Mouse (Mus musculus): ENCODE results near the gene Agt. TPM values are rescaled to one million over a fixed set of nuclear protein-coding genes. Genes with fewer than 3 reads are reported as not detected.

Agt gene
- total RNA-seq, 2 experiments from 2014 or later: not detected

- no peak for ATAC-seq (replicated peaks; ENCODE audit: poor library complexity, severe bottlenecking)
These were observed 13.3 kb downstream of the Agt start for GRCm38 (mm10) chr8:124556164-124556563.

GRCm38 (mm10) chr8:124555113-124555750 is 14.3 kb downstream of the Agt start:
- no peak for ATAC-seq (replicated peaks; ENCODE audit: poor library complexity, severe bottlenecking)

- no peak for ATAC-seq (replicated peaks; ENCODE audit: poor library complexity, severe bottlenecking)
These were observed 18.4 kb downstream of the Agt start for GRCm38 (mm10) chr8:124551011-124551661.

GRCm38 (mm10) chr8:124548187-124548586 is 21.3 kb downstream of the Agt start:
- no peak for ATAC-seq (replicated peaks; ENCODE audit: poor library complexity, severe bottlenecking)

GRCm38 (mm10) chr8:124547269-124547668 is 22.2 kb downstream of the Agt start:
- ATAC-seq (replicated peaks; ENCODE audit: poor library complexity, severe bottlenecking): no peak

- no peak for ATAC-seq (replicated peaks; ENCODE audit: poor library complexity, severe bottlenecking)
These were observed 22.7 kb downstream of the Agt start for GRCm38 (mm10) chr8:124546815-124547214.

GRCm38 (mm10) chr8:124546371-124546770 is 23.1 kb downstream of the Agt start:
- no peak for ATAC-seq (replicated peaks; ENCODE audit: poor library complexity, severe bottlenecking)

- no peak for ATAC-seq (replicated peaks; ENCODE audit: poor library complexity, severe bottlenecking)
These were observed 26.2 kb downstream of the Agt start for GRCm38 (mm10) chr8:124543272-124543671.

GRCm38 (mm10) chr8:124542001-124542400 is 27.5 kb downstream of the Agt start:
- ATAC-seq (replicated peaks; ENCODE audit: poor library complexity, severe bottlenecking): no peak

- ATAC-seq (replicated peaks; ENCODE audit: poor library complexity, severe bottlenecking): no peak
These were observed 28.6 kb downstream of the Agt start for GRCm38 (mm10) chr8:124540906-124541305.

GRCm38 (mm10) chr8:124535451-124535850 is 34.1 kb downstream of the Agt start:
- no peak for ATAC-seq (replicated peaks; ENCODE audit: poor library complexity, severe bottlenecking)

GRCm38 (mm10) chr8:124532626-124533025 is 36.9 kb downstream of the Agt start:
- no peak for ATAC-seq (replicated peaks; ENCODE audit: poor library complexity, severe bottlenecking)

- ATAC-seq (replicated peaks; ENCODE audit: poor library complexity, severe bottlenecking): no peak
These were observed 38.5 kb downstream of the Agt start for GRCm38 (mm10) chr8:124530996-124531395.

- ATAC-seq (replicated peaks; ENCODE audit: poor library complexity, severe bottlenecking): no peak
These were observed 39.0 kb downstream of the Agt start for GRCm38 (mm10) chr8:124530556-124530955.

- no peak for ATAC-seq (replicated peaks; ENCODE audit: poor library complexity, severe bottlenecking)
These were observed 39.4 kb downstream of the Agt start for GRCm38 (mm10) chr8:124530076-124530475.

- ATAC-seq (replicated peaks; ENCODE audit: poor library complexity, severe bottlenecking): no peak
These were observed 43.2 kb downstream of the Agt start for GRCm38 (mm10) chr8:124526261-124526660.

GRCm38 (mm10) chr8:124521946-124522345 is 47.6 kb downstream of the Agt start:
- no peak for ATAC-seq (replicated peaks; ENCODE audit: poor library complexity, severe bottlenecking)

- ATAC-seq (replicated peaks; ENCODE audit: poor library complexity, severe bottlenecking): peak; percentile 99
These were observed 49.0 kb downstream of the Agt start, which contains the start of gene Cog2 for GRCm38 (mm10) chr8:124520249-124521080. Gene Cog2, plus strand, starts transcription at chr8:124520767.

- ATAC-seq (replicated peaks; ENCODE audit: poor library complexity, severe bottlenecking): 0 out of 2 replicates have a peak, but pooled peaks have one; percentile 6
These were observed 52.4 kb downstream of the Agt start for GRCm38 (mm10) chr8:124517142-124517541.

- ATAC-seq (replicated peaks; ENCODE audit: poor library complexity, severe bottlenecking): no peak
These were observed 53.0 kb downstream of the Agt start for GRCm38 (mm10) chr8:124516525-124516924.

GRCm38 (mm10) chr8:124516039-124516438 is 53.5 kb downstream of the Agt start:
- ATAC-seq (replicated peaks; ENCODE audit: poor library complexity, severe bottlenecking): no peak

Measured in granulocyte monocyte progenitor cell, adult 5-6 weeks (primary cell).